Mouse (Mus musculus) adrenal gland, adult (tissue): ENCODE results near the gene Vsnl1.

Experiments
- DNase-seq, 2 experiments: peaks; one replicate each; pipeline ENCODE4 v3.0.0; 2022 to 2023; ENCODE audit warnings: low spot score in 1 of 2; ENCODE audit not compliant: inconsistent age in 2 of 2

The Vsnl1 gene

DNA sequence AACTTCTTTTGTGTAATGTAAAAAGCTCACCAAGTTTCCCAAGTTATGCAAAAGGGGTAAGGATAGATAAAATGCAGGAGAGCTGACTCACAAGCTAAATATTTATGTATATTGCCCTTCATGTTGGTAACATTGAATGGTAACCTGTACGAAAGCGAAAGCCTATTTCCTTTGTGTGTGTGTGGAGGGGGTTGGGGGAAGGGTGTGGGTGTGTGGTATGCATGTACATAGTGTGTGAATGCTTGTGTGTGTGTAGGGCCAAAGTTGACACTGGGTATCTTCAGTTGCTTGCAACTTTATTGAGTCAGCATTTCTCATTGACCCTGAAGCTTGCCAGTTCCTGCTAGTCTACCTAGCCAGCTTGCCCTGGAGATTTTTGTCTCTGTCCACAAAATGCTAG, 154.8 kb downstream of the Vsnl1 start:
- DNase-seq: no peak

DNA sequence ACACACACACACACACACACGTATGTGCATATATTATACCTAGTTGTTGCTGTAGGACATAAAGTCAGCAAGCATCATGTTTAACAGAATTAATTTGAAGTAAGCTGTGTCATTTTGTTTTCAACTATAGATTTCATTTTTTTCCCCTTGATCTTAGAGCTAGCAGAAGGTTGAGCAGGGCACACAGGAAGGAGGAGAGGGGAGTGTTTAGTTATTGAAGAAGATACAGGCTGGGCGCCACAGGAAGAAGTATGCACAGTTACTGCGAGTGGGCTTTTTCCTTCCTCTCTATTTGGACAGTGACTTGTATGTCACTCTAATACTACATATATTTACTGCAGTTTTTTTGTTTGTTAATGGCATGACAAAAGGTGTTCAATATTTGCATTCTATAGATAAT, 156.5 kb downstream of the Vsnl1 start:
- no peak for DNase-seq

DNA sequence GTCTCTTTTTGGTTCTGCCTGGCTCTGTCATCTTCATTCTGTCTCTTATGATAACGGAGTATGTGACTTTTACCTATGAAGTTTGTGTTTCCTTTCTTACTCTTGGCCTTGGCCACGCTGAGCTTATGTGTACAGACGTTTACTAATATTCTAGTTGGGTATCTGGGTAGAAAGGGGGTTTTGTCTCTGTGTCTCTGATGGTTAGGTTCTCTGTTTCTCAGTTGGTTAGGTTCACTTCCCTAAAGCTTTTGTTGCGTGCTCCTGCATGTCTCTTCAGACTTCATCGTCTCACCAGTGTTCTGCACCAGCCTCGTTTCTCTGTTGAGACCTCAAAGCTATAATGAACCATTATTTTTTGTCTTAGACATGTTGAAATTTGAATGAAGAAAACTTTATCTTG, 159.2 kb downstream of the Vsnl1 start:
- DNase-seq: no peak

DNA sequence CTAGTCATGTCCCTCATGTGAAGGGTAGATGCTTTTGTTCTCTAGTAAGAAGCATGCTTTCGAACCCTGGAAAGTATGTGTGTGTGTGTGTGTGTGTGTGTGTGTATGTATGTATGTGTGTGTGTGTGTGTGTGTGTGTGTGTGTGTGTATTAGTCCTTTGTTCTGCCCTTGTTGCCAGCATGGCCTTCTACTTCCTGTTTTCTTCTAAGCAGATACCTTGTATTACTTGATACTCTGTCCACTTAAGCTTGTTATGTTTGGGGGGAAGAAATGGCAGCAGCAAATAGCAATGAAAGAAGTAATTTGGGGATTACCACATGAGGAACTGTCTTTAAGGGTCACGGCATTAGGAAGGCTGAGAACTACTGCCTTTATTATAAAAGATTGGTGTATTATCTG, 159.8 kb downstream of the Vsnl1 start:
- no peak for DNase-seq
